Mouse (Mus musculus): ENCODE results near the gene Stmn1.
A peak's percentile ranks its signal among the peaks of the same experiment; 100 is the strongest.
"Not testable (repeated sequence)": the region's sequence is repeated elsewhere in the genome, so short reads cannot be mapped to it uniquely, and the experiment has no call there.

Stmn1 gene

GRCm38 (mm10) chr4:134484231-134484630 is 16.1 kb downstream of the Stmn1 start:
- DNase-seq (ENCODE audit: low read depth in 1 of 2, low spot score in 2 of 2): no peak

DNA sequence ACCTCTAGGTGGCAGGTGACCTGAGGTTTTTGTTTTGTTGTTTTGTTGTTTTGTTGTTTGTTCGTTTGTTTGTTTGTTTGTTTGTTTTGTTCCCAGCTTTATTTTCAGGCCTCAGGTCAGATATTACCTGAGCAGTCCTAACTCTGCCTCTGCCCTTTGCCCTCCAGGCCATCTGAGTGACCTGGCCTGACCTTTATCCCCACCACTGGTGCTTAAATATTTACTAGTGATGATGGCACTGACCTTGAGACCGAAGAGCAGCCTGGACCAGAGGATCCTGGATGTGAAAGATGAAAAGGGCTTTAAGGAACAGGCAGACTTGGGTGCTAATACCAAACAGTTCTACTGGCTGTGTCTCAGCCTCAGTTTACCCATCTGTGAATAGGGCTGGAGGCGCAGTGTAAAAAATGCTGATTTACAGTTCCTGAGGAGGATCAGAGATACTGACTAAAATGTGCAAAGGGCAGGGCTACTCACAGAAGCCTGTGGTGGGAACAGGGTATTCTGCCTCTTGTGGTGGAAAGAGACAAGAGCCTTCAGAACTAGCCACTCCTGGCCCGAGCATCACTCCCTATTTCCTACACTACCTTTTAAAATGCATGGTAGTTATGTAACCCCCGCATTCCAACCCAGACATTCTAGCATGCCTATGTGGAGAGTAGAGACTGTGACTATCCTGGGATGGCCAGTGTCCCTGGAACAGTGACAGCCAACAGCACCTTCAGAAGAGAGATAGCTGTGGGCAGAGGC is 17.2 kb downstream of the Stmn1 start:
- no peak for DNase-seq (ENCODE audit: low read depth in 1 of 2, low spot score in 2 of 2)

- DNase-seq (ENCODE audit: low read depth in 1 of 2, low spot score in 2 of 2): no peak
Measured at GRCm38 (mm10) chr4:134488211-134488610, 20.1 kb downstream of the Stmn1 start.

- DNase-seq (ENCODE audit: low read depth in 1 of 2, low spot score in 2 of 2): no peak
Measured at GRCm38 (mm10) chr4:134489986-134490665, 22.0 kb downstream of the Stmn1 start.

GRCm38 (mm10) chr4:134491716-134492115 is 23.6 kb downstream of the Stmn1 start:
- DNase-seq (ENCODE audit: low read depth in 1 of 2, low spot score in 2 of 2): no peak

DNA sequence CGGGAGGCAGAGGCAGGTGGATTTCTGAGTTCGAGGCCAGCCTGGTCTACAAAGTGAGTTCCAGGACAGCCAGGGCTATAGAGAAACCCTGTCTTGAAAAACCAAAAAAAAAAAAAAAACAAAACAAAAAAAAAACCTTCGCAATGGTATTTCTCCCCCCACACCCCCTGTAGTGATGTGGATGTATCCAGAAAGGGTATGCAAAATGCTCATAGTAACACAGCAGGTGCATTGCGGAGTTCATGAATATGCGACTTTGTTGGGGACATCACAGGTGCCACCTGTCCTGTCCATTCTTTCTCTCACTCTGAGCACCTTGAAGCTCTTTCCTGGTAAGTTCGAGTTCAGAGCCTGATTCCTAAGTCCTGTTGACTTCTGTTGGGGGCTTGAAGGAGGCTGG is 26.0 kb downstream of the Stmn1 start:
- DNase-seq (ENCODE audit: low read depth in 1 of 2, low spot score in 2 of 2): not testable (repeated sequence)

GRCm38 (mm10) chr4:134494780-134495545 is 26.8 kb downstream of the Stmn1 start:
- no peak for DNase-seq (ENCODE audit: low read depth in 1 of 2, low spot score in 2 of 2)

- DNase-seq (ENCODE audit: low read depth in 1 of 2, low spot score in 2 of 2): no peak
Measured at GRCm38 (mm10) chr4:134495546-134495923, 27.4 kb downstream of the Stmn1 start.

GRCm38 (mm10) chr4:134496595-134497210 is 28.6 kb downstream of the Stmn1 start, which contains the start of gene Paqr7:
Gene Paqr7 (plus strand): TSS chr4:134496697.
- peak; percentile 50 to 76 for DNase-seq (ENCODE audit: low read depth in 1 of 2, low spot score in 2 of 2)

DNA sequence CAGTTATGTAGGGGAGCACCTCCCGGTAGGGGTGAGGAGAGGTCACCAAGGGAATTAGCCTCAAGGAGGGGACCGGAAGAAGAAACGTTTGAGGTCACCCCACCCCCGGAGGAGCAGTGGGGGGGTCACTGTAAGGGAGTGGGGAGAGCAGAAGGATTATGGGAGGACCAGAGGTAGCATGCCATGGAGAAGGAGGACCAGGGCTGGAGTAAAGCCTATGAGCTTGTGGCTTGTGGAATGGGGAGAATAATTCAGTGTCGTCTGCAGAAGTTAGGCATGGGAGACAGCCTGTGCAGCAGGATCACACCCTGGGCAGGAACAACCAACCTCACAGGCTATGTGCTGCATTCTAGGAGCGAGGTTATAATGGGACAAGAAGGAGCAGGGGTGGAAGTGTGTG is 29.1 kb downstream of the Stmn1 start:
- no peak for DNase-seq (ENCODE audit: low read depth in 1 of 2, low spot score in 2 of 2)

DNA sequence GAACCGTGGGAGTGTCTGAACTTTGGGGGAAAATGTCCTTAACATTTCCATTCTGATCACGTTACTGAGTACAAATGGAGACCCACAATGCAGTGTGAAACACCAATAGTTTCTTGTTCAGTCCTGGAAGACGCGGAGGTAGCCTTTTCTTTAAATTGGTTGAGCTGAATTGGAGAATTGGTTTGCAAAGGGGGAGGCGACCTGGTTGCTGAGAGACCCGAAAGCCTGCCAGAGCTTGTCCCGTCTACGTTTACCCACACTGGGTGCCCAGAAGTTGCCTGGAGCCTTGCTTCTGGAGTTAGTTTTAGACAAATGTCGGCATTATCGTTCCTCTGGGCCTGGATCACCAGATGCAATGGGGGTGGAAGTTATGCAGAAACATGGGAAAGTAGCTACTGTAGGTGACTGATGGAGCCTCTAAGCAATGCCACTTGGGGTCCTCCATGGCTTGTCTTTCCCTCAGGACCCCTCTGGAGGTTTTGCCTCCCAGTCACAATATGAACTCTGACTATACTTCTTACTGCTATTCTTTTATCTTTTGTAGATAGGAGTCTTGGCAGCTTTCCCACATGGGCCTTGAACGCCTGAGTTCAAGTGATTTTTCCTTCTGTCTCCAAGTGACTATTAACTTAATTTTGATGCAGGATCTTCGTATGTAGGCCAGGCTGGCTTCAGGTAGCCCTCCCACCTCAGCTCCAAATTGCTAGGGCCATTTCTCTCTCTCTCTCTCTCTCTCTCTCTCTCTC is 30.0 kb downstream of the Stmn1 start:
- DNase-seq (ENCODE audit: low read depth in 1 of 2, low spot score in 2 of 2): no peak

- DNase-seq (ENCODE audit: low read depth in 1 of 2, low spot score in 2 of 2): not testable (repeated sequence)
Measured at GRCm38 (mm10) chr4:134498983-134499382, 30.9 kb downstream of the Stmn1 start.

DNA sequence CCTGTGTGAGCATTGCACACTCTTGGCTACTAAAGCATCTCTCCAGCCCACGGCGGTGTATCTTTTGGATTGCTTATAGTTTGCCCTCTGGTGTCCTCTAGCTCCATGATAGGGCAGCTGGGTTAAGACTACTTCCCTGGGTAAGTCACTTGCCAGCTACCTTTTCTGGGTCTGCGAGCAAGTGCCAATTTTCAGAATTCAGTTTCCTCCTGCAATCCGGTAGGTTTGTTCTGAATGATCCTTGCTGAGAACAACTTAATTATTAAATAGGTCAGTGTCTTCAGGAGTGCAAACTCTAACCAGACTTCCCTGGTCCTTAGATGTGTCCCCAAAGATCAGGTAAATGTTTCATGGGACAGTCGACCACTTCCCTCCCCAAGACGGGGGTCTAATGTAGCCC is 33.0 kb downstream of the Stmn1 start:
- DNase-seq (ENCODE audit: low read depth in 1 of 2, low spot score in 2 of 2): no peak

GRCm38 (mm10) chr4:134503686-134504357 is 35.7 kb downstream of the Stmn1 start:
- DNase-seq (ENCODE audit: low read depth in 1 of 2, low spot score in 2 of 2): no peak

DNA sequence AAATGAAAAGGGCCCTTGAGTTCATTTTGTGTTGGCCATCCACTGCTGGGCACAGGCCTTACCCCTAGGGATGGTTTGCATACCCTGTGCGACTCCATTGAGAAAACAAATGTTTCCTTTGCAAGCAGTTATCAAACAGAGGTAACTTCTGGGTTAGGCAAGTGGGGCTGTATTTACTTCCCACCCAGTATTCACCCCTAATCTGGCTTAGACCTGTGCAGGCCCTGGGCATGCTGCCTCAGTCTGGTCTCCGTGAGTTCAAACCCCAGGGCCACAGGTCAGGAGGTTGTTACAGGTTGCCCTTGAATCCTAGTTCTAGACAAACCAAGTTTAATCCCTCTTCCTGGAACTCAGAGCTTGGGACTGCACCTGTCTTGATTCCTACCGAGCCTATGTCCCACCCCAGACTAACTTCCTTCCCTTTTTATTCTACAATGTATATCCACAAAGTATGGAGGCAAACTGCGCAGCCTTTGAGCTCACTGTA is 37.2 kb downstream of the Stmn1 start:
- DNase-seq (ENCODE audit: low read depth in 1 of 2, low spot score in 2 of 2): no peak

- DNase-seq (ENCODE audit: low read depth in 1 of 2, low spot score in 2 of 2): no peak
Measured at GRCm38 (mm10) chr4:134505966-134506594, 38.0 kb downstream of the Stmn1 start.

- no peak for DNase-seq (ENCODE audit: low read depth in 1 of 2, low spot score in 2 of 2)
Measured at GRCm38 (mm10) chr4:134506713-134507112, 38.6 kb downstream of the Stmn1 start.

GRCm38 (mm10) chr4:134510396-134510795 is 42.3 kb downstream of the Stmn1 start:
- DNase-seq (ENCODE audit: low read depth in 1 of 2, low spot score in 2 of 2): no peak

GRCm38 (mm10) chr4:134510845-134511411 is 42.8 kb downstream of the Stmn1 start, which contains the start of gene Aunip:
Gene Aunip (plus strand): TSS chr4:134510999.
- DNase-seq (ENCODE audit: low read depth in 1 of 2, low spot score in 2 of 2): peak; percentile 38 to 62

Data from monocyte, adult 2 months (primary cell).